Mouse (Mus musculus): ENCODE measurements at regions not wholly inside any gene's neighbourhood (a gene's known extent, or its start where the extent isn't known, plus 50 kb on each side); places are given as distances from the start of the nearest gene placed in this dataset.

DNA sequence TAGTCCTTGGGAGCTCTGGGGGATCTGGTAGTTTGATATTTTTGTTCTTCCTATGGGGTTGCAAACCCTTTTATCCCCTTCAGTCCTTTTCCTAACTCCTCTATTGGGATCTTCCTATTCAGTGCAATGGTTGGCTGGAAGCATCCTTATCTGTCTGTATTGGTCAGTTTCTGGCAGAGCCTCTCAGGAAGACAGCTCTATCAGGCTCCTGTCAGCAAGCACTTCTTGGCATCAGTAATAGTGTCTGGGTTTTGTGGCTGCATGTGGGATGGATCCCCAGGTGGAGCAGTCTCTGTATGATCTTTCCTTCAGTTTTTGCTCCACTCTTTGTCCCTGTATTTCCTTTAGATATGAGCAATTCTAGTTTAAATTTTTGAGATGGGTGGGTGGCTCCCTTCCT is 985.8 kb downstream of the Rapgef2 start:
- TF ChIP-seq POLR2A (IDR thresholded peaks at IDR 0.05; ENCODE audit: extremely low read depth, insufficient read depth, low read length) = no peak
- no peak for TF ChIP-seq CTCF (IDR thresholded peaks at IDR 0.05; ENCODE audit: low read depth, low read length)
